Mouse (Mus musculus) embryonic facial prominence, embryonic 15.5 days (tissue): ENCODE results near the gene Vrk2. TPM values are rescaled to one million over a fixed set of nuclear protein-coding genes. Genes with fewer than 3 reads are reported as not detected.

Experiments used
- ATAC-seq: fragments of 200-750 bp; cut with Nextera tagmentation; 2 replicates; pipeline ENCODE4 v1.8.0; 2017; ENCODE audit warnings: low read depth, moderate TSS enrichment; ENCODE audit not compliant: insufficient number of reproducible peaks, low FRiP score, low TSS enrichment
- H3K27ac ChIP-seq: fragments of 300-500 bp; sonication (generic); replicated peaks from 2 replicates; pipeline ENCODE4 v1.5.1; 2015; ENCODE audit warnings: mild to moderate bottlenecking, inconsistent platforms
- H3K27me3 ChIP-seq: fragments of 300-500 bp; sonication (generic); 2 replicates; pipeline ENCODE4 v1.6.1; 2015; ENCODE audit warnings: inconsistent platforms
- H3K36me3 ChIP-seq: fragments of 300-500 bp; sonication (generic); 2 replicates; pipeline ENCODE4 v1.6.1; 2015; ENCODE audit warnings: mild to moderate bottlenecking, inconsistent platforms
- H3K4me1 ChIP-seq: fragments of 300-500 bp; sonication (generic); 2 replicates; pipeline ENCODE4 v1.6.1; 2015; ENCODE audit warnings: inconsistent platforms
- H3K4me2 ChIP-seq: fragments of 300-500 bp; sonication (generic); replicated peaks from 2 replicates; pipeline ENCODE4 v1.6.1; 2015; ENCODE audit warnings: mild to moderate bottlenecking, inconsistent platforms
- H3K4me3 ChIP-seq: fragments of 300-500 bp; sonication (generic); replicated peaks from 2 replicates; pipeline ENCODE4 v1.5.1; 2015; ENCODE audit warnings: mild to moderate bottlenecking, inconsistent platforms
- H3K9ac ChIP-seq: fragments of 300-500 bp; sonication (generic); 2 replicates; pipeline ENCODE4 v1.6.1; 2015; ENCODE audit warnings: inconsistent platforms
- H3K9me3 ChIP-seq: fragments of 300-500 bp; sonication (generic); replicated peaks from 2 replicates; pipeline ENCODE4 v1.6.1; 2016; ENCODE audit warnings: inconsistent platforms
- WGBS: fragments of 180-500 bp; shearing (Covaris S2); methylation state at CpG from one replicate; pipeline ENCODE4 v1.1.7; 2015; 5-methylcytosine and 5-hydroxymethylcytosine counted together
- polyA plus RNA-seq: library from polyadenylated mRNA; unstranded; fragments of >200 nt; fragmentation: Nextera tagmentation; extraction: Ambion mirVana; gene quantifications from 2 replicates; pipeline ENCODE4 v1.2.1, GENCODE M21; 2015

Vrk2 gene
- polyA plus RNA-seq, 1 experiment from 2014 or later = 20.3 TPM

GRCm38 (mm10) chr11:26452693-26453092 lies 141.1 kb downstream of the Vrk2 start:
- no peak overlapping the region for H3K27ac ChIP-seq
- WGBS = 76% methylated on average over 4 of the region's 4 CpGs
- H3K4me1 ChIP-seq = no peaks in the 10 kb centered on the region
- no peak overlapping the region for H3K4me2 ChIP-seq
- no peaks in the 10 kb centered on the region for H3K27me3 ChIP-seq
- no peak overlapping the region for H3K4me3 ChIP-seq
- no peaks in the 10 kb centered on the region for H3K36me3 ChIP-seq
- H3K9me3 ChIP-seq = no peaks in the 10 kb centered on the region
- ATAC-seq = no peak
- no peak overlapping the region for H3K9ac ChIP-seq

DNA sequence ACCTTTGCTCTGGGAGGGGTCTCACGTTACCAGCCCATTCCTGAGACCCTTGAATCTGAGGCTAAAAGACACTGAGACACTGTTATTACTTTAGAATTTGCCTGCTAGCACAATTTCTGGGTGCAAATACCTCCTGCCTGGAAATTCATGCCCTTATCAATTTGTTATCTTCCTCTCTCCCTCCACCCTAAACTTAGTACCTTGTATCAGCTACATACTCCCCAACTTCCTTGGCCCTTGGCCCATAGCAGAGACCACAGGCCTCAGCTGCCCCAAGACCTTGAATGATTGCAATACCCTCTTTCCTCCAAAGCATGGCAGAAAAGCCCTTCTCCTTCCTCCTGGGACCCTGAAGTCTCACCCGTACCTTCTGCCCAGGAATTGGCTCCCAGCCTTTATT lies 142.6 kb downstream of the Vrk2 start:
- Histone ChIP-seq H3K4me1 (no peaks in the 10 kb centered on the region), H3K36me3 (no peaks in the 10 kb centered on the region), H3K4me3 (no peak overlapping the region), H3K9me3 (no peaks in the 10 kb centered on the region), H3K27me3 (no peaks in the 10 kb centered on the region), H3K4me2 (no peak overlapping the region), H3K27ac (no peak overlapping the region), H3K9ac (no peak overlapping the region)
- 86% methylated on average over 2 of the region's 2 CpGs for WGBS
- no peak for ATAC-seq

GRCm38 (mm10) chr11:26450636-26451035 lies 143.2 kb downstream of the Vrk2 start:
- H3K4me2 ChIP-seq = no peak overlapping the region
- no peaks in the 10 kb centered on the region for H3K27me3 ChIP-seq
- no peaks in the 10 kb centered on the region for H3K9me3 ChIP-seq
- H3K27ac ChIP-seq = no peak overlapping the region
- no peak overlapping the region for H3K4me3 ChIP-seq
- H3K9ac ChIP-seq = no peak overlapping the region
- no peak for ATAC-seq
- no peaks in the 10 kb centered on the region for H3K36me3 ChIP-seq
- no peaks in the 10 kb centered on the region for H3K4me1 ChIP-seq
- WGBS = 98% methylated on average over 1 of the region's 1 CpGs

GRCm38 (mm10) chr11:26449789-26450188 lies 144.0 kb downstream of the Vrk2 start:
- Histone ChIP-seq H3K4me1 (no peaks in the 10 kb centered on the region), H3K9ac (no peak overlapping the region), H3K4me2 (no peak overlapping the region), H3K4me3 (no peak overlapping the region), H3K27ac (no peak overlapping the region), H3K27me3 (no peaks in the 10 kb centered on the region), H3K36me3 (no peaks in the 10 kb centered on the region), H3K9me3 (no peaks in the 10 kb centered on the region)
- WGBS = 90% methylated on average over 3 of the region's 3 CpGs
- ATAC-seq = no peak

DNA sequence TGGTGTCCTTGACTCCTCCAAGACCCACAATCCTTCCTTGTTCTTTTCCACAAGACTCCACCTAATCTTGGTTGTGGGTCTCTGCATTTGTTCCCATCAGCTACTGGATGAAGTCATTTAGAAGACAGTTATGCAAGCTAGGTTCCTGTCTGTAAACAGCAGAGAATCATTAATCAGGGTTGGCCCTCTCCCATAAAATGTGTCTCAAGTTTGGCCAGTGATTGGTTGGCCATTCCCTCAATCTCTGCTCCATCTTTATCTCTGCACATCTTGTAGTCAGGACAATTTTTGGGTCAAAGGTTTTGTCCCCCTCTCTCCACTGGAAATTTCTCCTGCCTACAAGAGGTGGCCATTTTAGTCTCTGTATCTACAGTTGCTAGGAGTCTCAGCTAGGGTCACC lies 149.4 kb downstream of the Vrk2 start:
- ATAC-seq = no peak
- Histone ChIP-seq H3K27me3 (no peaks in the 10 kb centered on the region), H3K4me1 (no peaks in the 10 kb centered on the region), H3K9me3 (no peaks in the 10 kb centered on the region), H3K9ac (no peak overlapping the region), H3K36me3 (0 out of 2 replicates have a peak, but pooled peaks cover 3% of the 10 kb centered on the region), H3K27ac (no peak overlapping the region), H3K4me2 (no peak overlapping the region), H3K4me3 (no peak overlapping the region)

DNA sequence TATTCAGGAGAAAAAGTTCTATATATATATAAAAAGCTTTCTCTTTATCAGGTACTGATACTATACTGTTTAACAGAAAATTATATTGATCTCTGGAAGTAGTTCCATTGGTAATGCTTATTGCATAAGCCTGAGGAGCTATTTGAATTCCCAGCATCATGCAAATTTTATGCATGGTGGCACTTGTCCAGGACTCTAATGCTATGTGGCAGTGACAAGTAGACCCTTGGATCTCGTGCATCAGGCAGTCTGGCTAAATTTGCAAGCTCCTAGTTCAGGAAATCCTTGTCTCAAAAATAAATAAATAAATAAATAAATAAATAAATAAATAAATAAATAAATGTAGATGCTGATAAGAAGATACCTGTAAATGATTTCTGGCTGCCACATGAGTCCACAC lies 152.7 kb downstream of the Vrk2 start:
- Histone ChIP-seq H3K4me2 (no peak overlapping the region), H3K36me3 (0 out of 2 replicates have a peak, but pooled peaks cover 3% of the 10 kb centered on the region), H3K4me1 (no peaks in the 10 kb centered on the region), H3K4me3 (no peak overlapping the region), H3K9me3 (no peaks in the 10 kb centered on the region), H3K9ac (no peak overlapping the region), H3K27ac (no peak overlapping the region), H3K27me3 (no peaks in the 10 kb centered on the region)
- ATAC-seq = no peak
- WGBS = 76% methylated on average over 1 of the region's 1 CpGs

DNA sequence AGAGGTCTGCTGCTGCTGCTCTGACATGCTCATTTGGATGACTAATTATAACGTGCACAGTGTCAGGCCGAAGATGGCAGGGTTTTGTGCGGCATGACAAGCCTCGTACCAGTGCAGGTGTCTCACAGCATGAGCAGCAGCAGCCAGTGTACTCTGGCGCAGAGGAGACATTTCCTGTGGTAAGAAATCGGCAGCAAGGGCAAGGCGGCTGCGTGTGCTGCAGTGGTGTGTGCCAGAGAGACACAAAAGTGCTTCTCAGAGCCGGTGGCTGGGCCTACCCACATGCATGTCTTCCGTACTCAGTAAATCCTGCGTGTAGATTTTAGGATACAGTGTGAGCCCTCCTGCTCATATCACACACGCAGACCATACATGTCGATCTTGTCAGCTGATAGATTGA lies 156.0 kb downstream of the Vrk2 start:
- Histone ChIP-seq H3K36me3 (no peaks in the 10 kb centered on the region), H3K4me1 (no peaks in the 10 kb centered on the region), H3K27me3 (no peaks in the 10 kb centered on the region), H3K9ac (no peak overlapping the region), H3K27ac (no peak overlapping the region), H3K9me3 (no peaks in the 10 kb centered on the region), H3K4me2 (no peak overlapping the region), H3K4me3 (no peak overlapping the region)
- no peak for ATAC-seq
- 77% methylated on average over 13 of the region's 13 CpGs for WGBS

DNA sequence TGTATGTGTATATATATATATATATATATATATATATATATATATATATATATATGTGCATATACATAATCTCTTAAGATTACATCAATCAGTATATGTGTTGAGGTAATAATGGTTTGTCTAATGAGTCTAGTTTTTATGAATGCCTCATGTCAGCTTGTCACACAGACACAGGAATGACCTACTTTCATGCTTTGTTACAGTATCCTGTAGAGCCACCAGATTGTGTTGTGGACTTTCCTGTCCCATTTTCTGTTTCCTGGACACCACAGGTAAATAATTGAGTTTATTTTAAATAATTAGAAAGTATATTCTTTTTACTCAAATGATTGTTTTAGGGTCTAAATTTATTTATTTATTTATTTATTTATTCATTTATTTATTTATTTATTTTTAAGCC lies 159.6 kb downstream of the Vrk2 start:
- no peaks in the 10 kb centered on the region for H3K27me3 ChIP-seq
- no peaks in the 10 kb centered on the region for H3K9me3 ChIP-seq
- no peaks in the 10 kb centered on the region for H3K36me3 ChIP-seq
- no peak overlapping the region for H3K4me2 ChIP-seq
- H3K9ac ChIP-seq = no peak overlapping the region
- H3K4me3 ChIP-seq = no peak overlapping the region
- H3K27ac ChIP-seq = no peak overlapping the region
- no peak for ATAC-seq
- no peaks in the 10 kb centered on the region for H3K4me1 ChIP-seq

DNA sequence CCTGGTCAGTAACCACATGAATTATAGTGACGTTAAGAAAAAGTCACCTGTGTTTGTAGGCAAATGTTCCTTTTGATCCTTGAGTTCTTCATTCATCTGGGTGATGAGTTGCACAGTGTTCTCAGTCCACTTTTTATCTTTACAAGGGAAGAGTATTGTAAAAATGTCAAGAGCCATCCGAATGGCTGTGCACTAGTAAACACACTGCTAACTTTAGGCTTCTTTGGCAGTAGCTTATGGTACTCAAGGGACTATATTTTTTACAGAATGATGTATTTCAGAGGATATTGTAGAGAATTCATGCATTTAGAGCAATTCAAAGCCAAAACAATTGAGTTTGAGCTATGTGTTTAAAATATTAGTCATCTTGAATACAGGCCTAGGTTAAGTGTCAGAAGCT lies 172.3 kb downstream of the Vrk2 start:
- Histone ChIP-seq H3K4me1 (no peaks in the 10 kb centered on the region), H3K4me3 (no peak overlapping the region), H3K27ac (no peak overlapping the region), H3K27me3 (no peaks in the 10 kb centered on the region), H3K9me3 (no peaks in the 10 kb centered on the region), H3K36me3 (no peaks in the 10 kb centered on the region), H3K4me2 (no peak overlapping the region), H3K9ac (no peak overlapping the region)
- ATAC-seq = no peak
- WGBS = 87% methylated on average over 2 of the region's 2 CpGs

Other genes with a start within 250 kb of the Vrk2 start
- 18.8 and 23.3 TPM in 2 replicates for gene Fancl, start 207.9 kb downstream of the Vrk2 start, polyA plus RNA-seq
- gene Gm6899, start 758 bp downstream of the Vrk2 start, polyA plus RNA-seq = not detected in 2 replicates